Mouse (Mus musculus): Measurements from ENCODE around the gene Dapk1. TPM values are rescaled to one million over a fixed set of nuclear protein-coding genes. Genes with fewer than 3 reads are reported as not detected.

The Dapk1 gene
- total RNA-seq, 1 experiment from 2014 or later = 3.8 TPM

- ATAC-seq (replicated peaks; ENCODE audit: insufficient number of reproducible peaks, low FRiP score, low TSS enrichment, poor library complexity, severe bottlenecking) = no peak
Measured at GRCm38 (mm10) chr13:60612160-60612559, 10.4 kb downstream of the Dapk1 start.

GRCm38 (mm10) chr13:60614154-60614553 lies 12.4 kb downstream of the Dapk1 start:
- ATAC-seq (replicated peaks; ENCODE audit: insufficient number of reproducible peaks, low FRiP score, low TSS enrichment, poor library complexity, severe bottlenecking) = no peak

- no peak for ATAC-seq (replicated peaks; ENCODE audit: insufficient number of reproducible peaks, low FRiP score, low TSS enrichment, poor library complexity, severe bottlenecking)
Measured at GRCm38 (mm10) chr13:60615057-60615650, 13.4 kb downstream of the Dapk1 start.

- no peak for ATAC-seq (replicated peaks; ENCODE audit: insufficient number of reproducible peaks, low FRiP score, low TSS enrichment, poor library complexity, severe bottlenecking)
Measured at GRCm38 (mm10) chr13:60616036-60616435, 14.3 kb downstream of the Dapk1 start.

- no peak for ATAC-seq (replicated peaks; ENCODE audit: insufficient number of reproducible peaks, low FRiP score, low TSS enrichment, poor library complexity, severe bottlenecking)
Measured at GRCm38 (mm10) chr13:60618287-60618686, 16.5 kb downstream of the Dapk1 start.

- no peak for ATAC-seq (replicated peaks; ENCODE audit: insufficient number of reproducible peaks, low FRiP score, low TSS enrichment, poor library complexity, severe bottlenecking)
Measured at GRCm38 (mm10) chr13:60619723-60620122, 18.0 kb downstream of the Dapk1 start.

- no peak for ATAC-seq (replicated peaks; ENCODE audit: insufficient number of reproducible peaks, low FRiP score, low TSS enrichment, poor library complexity, severe bottlenecking)
Measured at GRCm38 (mm10) chr13:60621411-60621965, 19.7 kb downstream of the Dapk1 start.

GRCm38 (mm10) chr13:60625581-60625980 lies 23.8 kb downstream of the Dapk1 start:
- no peak for ATAC-seq (replicated peaks; ENCODE audit: insufficient number of reproducible peaks, low FRiP score, low TSS enrichment, poor library complexity, severe bottlenecking)

GRCm38 (mm10) chr13:60627843-60628656 lies 26.3 kb downstream of the Dapk1 start:
- no peak for ATAC-seq (replicated peaks; ENCODE audit: insufficient number of reproducible peaks, low FRiP score, low TSS enrichment, poor library complexity, severe bottlenecking)

GRCm38 (mm10) chr13:60628657-60628950 lies 26.9 kb downstream of the Dapk1 start:
- no peak for ATAC-seq (replicated peaks; ENCODE audit: insufficient number of reproducible peaks, low FRiP score, low TSS enrichment, poor library complexity, severe bottlenecking)

GRCm38 (mm10) chr13:60629419-60629818 lies 27.7 kb downstream of the Dapk1 start:
- no peak for ATAC-seq (replicated peaks; ENCODE audit: insufficient number of reproducible peaks, low FRiP score, low TSS enrichment, poor library complexity, severe bottlenecking)

- no peak for ATAC-seq (replicated peaks; ENCODE audit: insufficient number of reproducible peaks, low FRiP score, low TSS enrichment, poor library complexity, severe bottlenecking)
Measured at GRCm38 (mm10) chr13:60633945-60634344, 32.2 kb downstream of the Dapk1 start.

GRCm38 (mm10) chr13:60635636-60636035 lies 33.9 kb downstream of the Dapk1 start:
- ATAC-seq (replicated peaks; ENCODE audit: insufficient number of reproducible peaks, low FRiP score, low TSS enrichment, poor library complexity, severe bottlenecking) = no peak

- no peak for ATAC-seq (replicated peaks; ENCODE audit: insufficient number of reproducible peaks, low FRiP score, low TSS enrichment, poor library complexity, severe bottlenecking)
Measured at GRCm38 (mm10) chr13:60639482-60640055, 37.8 kb downstream of the Dapk1 start.

GRCm38 (mm10) chr13:60640420-60640819 lies 38.7 kb downstream of the Dapk1 start:
- ATAC-seq (replicated peaks; ENCODE audit: insufficient number of reproducible peaks, low FRiP score, low TSS enrichment, poor library complexity, severe bottlenecking) = no peak

- no peak for ATAC-seq (replicated peaks; ENCODE audit: insufficient number of reproducible peaks, low FRiP score, low TSS enrichment, poor library complexity, severe bottlenecking)
Measured at GRCm38 (mm10) chr13:60644457-60644889, 42.7 kb downstream of the Dapk1 start.

- ATAC-seq (replicated peaks; ENCODE audit: insufficient number of reproducible peaks, low FRiP score, low TSS enrichment, poor library complexity, severe bottlenecking) = no peak
Measured at GRCm38 (mm10) chr13:60646791-60647190, 45.0 kb downstream of the Dapk1 start.

- no peak for ATAC-seq (replicated peaks; ENCODE audit: insufficient number of reproducible peaks, low FRiP score, low TSS enrichment, poor library complexity, severe bottlenecking)
Measured at GRCm38 (mm10) chr13:60648350-60648749, 46.6 kb downstream of the Dapk1 start.

GRCm38 (mm10) chr13:60650000-60650399 lies 48.3 kb downstream of the Dapk1 start:
- ATAC-seq (replicated peaks; ENCODE audit: insufficient number of reproducible peaks, low FRiP score, low TSS enrichment, poor library complexity, severe bottlenecking) = 0 out of 2 replicates have a peak, but pooled peaks have one; percentile 28
